9 mouse cellular contexts compared by ENCODE assay signal in genomic region chr7:141355626-141356326, GRCm38 (mm10). TPM values are rescaled to one million over a fixed set of nuclear protein-coding genes. Genes with fewer than 3 reads are reported as not detected.
DNase-seq lines count a peak whose midpoint lies in the region; ATAC-seq lines count a peak whose summit lies in the region.
"Had no signal": no experiment of that assay in that cellular context is flagged by ENCODE, and none has a peak within 500 bp of the region (broad histone marks: within the 10 kb centered on the region; RNA-seq: fewer than 3 reads in every experiment).

No protein-coding gene starts in this region.

- no peak overlapping the region for H3K4me2 ChIP-seq in forebrain, embryonic 14.5 days (ENCODE audit: low read length)
- no peak overlapping the region for H3K4me2 ChIP-seq in forebrain, embryonic 13.5 days
- no peak overlapping the region for H3K4me2 ChIP-seq in lung, embryonic 16.5 days (ENCODE audit: low read depth, low read length)
- no peak overlapping the region for H3K4me2 ChIP-seq in neural tube, embryonic 15.5 days
- H3K4me2 ChIP-seq: embryonic facial prominence, embryonic 15.5 days had no signal

- H3K27ac ChIP-seq in forebrain, embryonic 14.5 days (ENCODE audit: low read depth, low read length), result no peak overlapping the region
- no peak overlapping the region for H3K27ac ChIP-seq in forebrain, embryonic 13.5 days
- H3K27ac ChIP-seq in lung, embryonic 16.5 days (ENCODE audit: low read length), result no peak overlapping the region
- H3K27ac ChIP-seq in neural tube, embryonic 15.5 days (replicated peaks), result no peak overlapping the region
- H3K27ac ChIP-seq: embryonic facial prominence, embryonic 15.5 days had no signal

- WGBS in forebrain, embryonic 14.5 days, result 47% methylated on average over 12 of the region's 12 CpGs
- 52% methylated on average over 12 of the region's 12 CpGs for WGBS in forebrain, embryonic 13.5 days
- whole genome bisulfite sequencing in lung, embryonic 16.5 days, result 58% methylated on average over 12 of the region's 12 CpGs
- 58% methylated on average over 12 of the region's 12 CpGs for WGBS in neural tube, embryonic 15.5 days

- DNase-seq in forebrain, embryonic 14.5 days (ENCODE audit: low spot score), result peak; percentile 15
- no peak for DNase-seq in lung, postnatal 36 days
- peak; percentile 37 to 46 for DNase-seq in cerebellum, postnatal 36 days
- DNase-seq in right cerebral cortex, adult 18-20 months, result no peak

- no peak for ATAC-seq in forebrain, embryonic 14.5 days
- no peak for ATAC-seq in forebrain, embryonic 13.5 days
- peak; percentile 41 for ATAC-seq in lung, embryonic 16.5 days (ENCODE audit: low read depth)
- peak; percentile 70 for ATAC-seq in megakaryocyte-erythroid progenitor cell, adult 5-6 weeks (replicated peaks; ENCODE audit: low FRiP score, low TSS enrichment, poor library complexity, severe bottlenecking)
- ATAC-seq in neural tube, embryonic 15.5 days (ENCODE audit: low FRiP score), result no peak

- no peak overlapping the region for H3K9ac ChIP-seq in forebrain, embryonic 14.5 days (ENCODE audit: low read length)
- no peak overlapping the region for H3K9ac ChIP-seq in forebrain, embryonic 13.5 days
- H3K9ac ChIP-seq in lung, embryonic 16.5 days (ENCODE audit: low read length), result no peak overlapping the region
- H3K9ac ChIP-seq in neural tube, embryonic 15.5 days (replicated peaks), result no peak overlapping the region
- H3K9ac ChIP-seq: embryonic facial prominence, embryonic 15.5 days had no signal

- H3K9me3 ChIP-seq in forebrain, embryonic 14.5 days (replicated peaks; ENCODE audit: control insufficient read depth, low read length), result no peaks in the 10 kb centered on the region
- no peaks in the 10 kb centered on the region for H3K9me3 ChIP-seq in forebrain, embryonic 13.5 days (replicated peaks)
- H3K9me3 ChIP-seq in lung, embryonic 16.5 days (ENCODE audit: control insufficient read depth, low read length), result no peaks in the 10 kb centered on the region
- H3K9me3 ChIP-seq in neural tube, embryonic 15.5 days (replicated peaks), result no peaks in the 10 kb centered on the region
- H3K9me3 ChIP-seq: embryonic facial prominence, embryonic 15.5 days had no signal

- H3K36me3 ChIP-seq in forebrain, embryonic 14.5 days (ENCODE audit: control insufficient read depth, insufficient read depth, low read length), result no peaks in the 10 kb centered on the region
- H3K36me3 ChIP-seq in forebrain, embryonic 13.5 days (ENCODE audit: poor library complexity, severe bottlenecking), result no peaks in the 10 kb centered on the region
- no peaks in the 10 kb centered on the region for H3K36me3 ChIP-seq in lung, embryonic 16.5 days (ENCODE audit: control insufficient read depth, insufficient read depth, low read length)
- no peaks in the 10 kb centered on the region for H3K36me3 ChIP-seq in neural tube, embryonic 15.5 days
- H3K36me3 ChIP-seq: embryonic facial prominence, embryonic 15.5 days had no signal

- H3K4me3 ChIP-seq in forebrain, embryonic 14.5 days (ENCODE audit: low read depth, low read length), result no peak overlapping the region
- no peak overlapping the region for H3K4me3 ChIP-seq in forebrain, embryonic 13.5 days
- H3K4me3 ChIP-seq in lung, embryonic 16.5 days (ENCODE audit: low read length), result no peak overlapping the region
- no peak overlapping the region for H3K4me3 ChIP-seq in neural tube, embryonic 15.5 days (replicated peaks)
- H3K4me3 ChIP-seq: embryonic facial prominence, embryonic 15.5 days had no signal

- no peaks in the 10 kb centered on the region; the same call in 1 of the 2 replicates for H3K27me3 ChIP-seq in forebrain, embryonic 14.5 days (replicated peaks; ENCODE audit: control insufficient read depth, insufficient read depth, low read length)
- H3K27me3 ChIP-seq in forebrain, embryonic 13.5 days, result peaks cover 10% of the 10 kb centered on the region
- no peaks in the 10 kb centered on the region for H3K27me3 ChIP-seq in lung, embryonic 16.5 days (ENCODE audit: control insufficient read depth, insufficient read depth, low read depth, low read length)
- peaks cover 12% of the 10 kb centered on the region for H3K27me3 ChIP-seq in neural tube, embryonic 15.5 days (replicated peaks)

- H3K4me1 ChIP-seq in forebrain, embryonic 14.5 days (ENCODE audit: control insufficient read depth, insufficient read depth, low read length), result no peaks in the 10 kb centered on the region
- peaks cover 15% of the 10 kb centered on the region; the same call in 1 of the 2 replicates for H3K4me1 ChIP-seq in forebrain, embryonic 13.5 days
- no peaks in the 10 kb centered on the region for H3K4me1 ChIP-seq in lung, embryonic 16.5 days (replicated peaks; ENCODE audit: control insufficient read depth, insufficient read depth, low read length)
- H3K4me1 ChIP-seq in neural tube, embryonic 15.5 days, result peaks cover 5% of the 10 kb centered on the region; the same call in 1 of the 2 replicates
- H3K4me1 ChIP-seq: embryonic facial prominence, embryonic 15.5 days had no signal

RNA-seq across cellular contexts. Expression of gene Eps8l2, which starts 17.1 kb away (rescaled TPM):
- 0.25 and 0.67 TPM in 2 replicates for polyA plus RNA-seq in forebrain, embryonic 14.5 days (2014; fragmentation: Nextera tagmentation; extraction: Ambion mirVana)
- polyA plus RNA-seq in forebrain, embryonic 13.5 days (2015; fragmentation: Nextera tagmentation; extraction: Ambion mirVana), result 0.43 and 0.64 TPM in 2 replicates
- 37.4 and 42.6 TPM in 2 replicates for polyA plus RNA-seq in lung, embryonic 16.5 days (2015; fragmentation: Nextera tagmentation; extraction: Ambion mirVana)
- 2.0 TPM in 1 of 2 replicates, not detected in the other for total RNA-seq in megakaryocyte-erythroid progenitor cell, adult 5-6 weeks (2014; fragmentation: Nextera tagmentation)
- total RNA-seq in megakaryocyte-erythroid progenitor cell, adult 5-6 weeks (2017), result not detected in 2 replicates
- 0.23 and 10.7 TPM in 2 replicates for polyA plus RNA-seq in neural tube, embryonic 15.5 days (2015; fragmentation: Nextera tagmentation; extraction: Ambion mirVana)

RNA-seq across cellular contexts. Expression of gene Tmem80, which starts 28.2 kb away (rescaled TPM):
- polyA plus RNA-seq in forebrain, embryonic 14.5 days (2014; fragmentation: Nextera tagmentation; extraction: Ambion mirVana), result 39.1 and 41.0 TPM in 2 replicates
- polyA plus RNA-seq in forebrain, embryonic 13.5 days (2015; fragmentation: Nextera tagmentation; extraction: Ambion mirVana), result 61.3 and 66.0 TPM in 2 replicates
- polyA plus RNA-seq in lung, embryonic 16.5 days (2015; fragmentation: Nextera tagmentation; extraction: Ambion mirVana), result 45.1 and 50.2 TPM in 2 replicates
- total RNA-seq in megakaryocyte-erythroid progenitor cell, adult 5-6 weeks (2014; fragmentation: Nextera tagmentation), result 23.0 and 39.1 TPM in 2 replicates
- 9.7 and 17.4 TPM in 2 replicates for total RNA-seq in megakaryocyte-erythroid progenitor cell, adult 5-6 weeks (2017)
- 50.5 and 55.8 TPM in 2 replicates for polyA plus RNA-seq in neural tube, embryonic 15.5 days (2015; fragmentation: Nextera tagmentation; extraction: Ambion mirVana)

RNA-seq across cellular contexts. Expression of gene Deaf1, which starts 28.3 kb away (rescaled TPM):
- 118 and 143 TPM in 2 replicates for polyA plus RNA-seq in forebrain, embryonic 14.5 days (2014; fragmentation: Nextera tagmentation; extraction: Ambion mirVana)
- 88.1 and 105 TPM in 2 replicates for polyA plus RNA-seq in forebrain, embryonic 13.5 days (2015; fragmentation: Nextera tagmentation; extraction: Ambion mirVana)
- 52.7 and 53.6 TPM in 2 replicates for polyA plus RNA-seq in lung, embryonic 16.5 days (2015; fragmentation: Nextera tagmentation; extraction: Ambion mirVana)
- total RNA-seq in megakaryocyte-erythroid progenitor cell, adult 5-6 weeks (2014; fragmentation: Nextera tagmentation), result 54.5 and 74.1 TPM in 2 replicates
- total RNA-seq in megakaryocyte-erythroid progenitor cell, adult 5-6 weeks (2017), result 11.0 and 32.1 TPM in 2 replicates
- 178 and 200 TPM in 2 replicates for polyA plus RNA-seq in neural tube, embryonic 15.5 days (2015; fragmentation: Nextera tagmentation; extraction: Ambion mirVana)

RNA-seq across cellular contexts. Expression of gene Taldo1, which starts 36.2 kb away (rescaled TPM):
- 418 and 419 TPM in 2 replicates for polyA plus RNA-seq in forebrain, embryonic 14.5 days (2014; fragmentation: Nextera tagmentation; extraction: Ambion mirVana)
- polyA plus RNA-seq in forebrain, embryonic 13.5 days (2015; fragmentation: Nextera tagmentation; extraction: Ambion mirVana), result 386 and 415 TPM in 2 replicates
- 279 and 283 TPM in 2 replicates for polyA plus RNA-seq in lung, embryonic 16.5 days (2015; fragmentation: Nextera tagmentation; extraction: Ambion mirVana)
- total RNA-seq in megakaryocyte-erythroid progenitor cell, adult 5-6 weeks (2014; fragmentation: Nextera tagmentation), result 327 and 353 TPM in 2 replicates
- total RNA-seq in megakaryocyte-erythroid progenitor cell, adult 5-6 weeks (2017), result 401 and 451 TPM in 2 replicates
- 269 and 298 TPM in 2 replicates for polyA plus RNA-seq in neural tube, embryonic 15.5 days (2015; fragmentation: Nextera tagmentation; extraction: Ambion mirVana)

RNA-seq across cellular contexts. Expression of gene Gatd1, which starts 58.2 kb away (rescaled TPM):
- polyA plus RNA-seq in forebrain, embryonic 14.5 days (2014; fragmentation: Nextera tagmentation; extraction: Ambion mirVana), result 41.7 and 43.4 TPM in 2 replicates
- polyA plus RNA-seq in forebrain, embryonic 13.5 days (2015; fragmentation: Nextera tagmentation; extraction: Ambion mirVana), result 53.2 and 55.6 TPM in 2 replicates
- 54.0 and 57.0 TPM in 2 replicates for polyA plus RNA-seq in lung, embryonic 16.5 days (2015; fragmentation: Nextera tagmentation; extraction: Ambion mirVana)
- total RNA-seq in megakaryocyte-erythroid progenitor cell, adult 5-6 weeks (2014; fragmentation: Nextera tagmentation), result 26.8 and 33.7 TPM in 2 replicates
- 10.9 and 13.9 TPM in 2 replicates for total RNA-seq in megakaryocyte-erythroid progenitor cell, adult 5-6 weeks (2017)
- 49.3 and 50.4 TPM in 2 replicates for polyA plus RNA-seq in neural tube, embryonic 15.5 days (2015; fragmentation: Nextera tagmentation; extraction: Ambion mirVana)

Comparison
In these comparisons a context has a peak if more than half of its experiments do, and no peak if none do; other contexts are left out.
1. ATAC-seq: peak in lung, embryonic 16.5 days (single experiment) and megakaryocyte-erythroid progenitor cell, adult 5-6 weeks (single experiment); none in forebrain, embryonic 14.5 days (single experiment), forebrain, embryonic 13.5 days (single experiment) and neural tube, embryonic 15.5 days (single experiment).
2. DNase-seq: peak in forebrain, embryonic 14.5 days (single experiment) and cerebellum, postnatal 36 days (2 of 2); none in lung, postnatal 36 days (single experiment) and right cerebral cortex, adult 18-20 months (single experiment).